Mouse (Mus musculus) lung, adult 2 months (tissue): ENCODE results near the gene Vav3. TPM values are rescaled to one million over a fixed set of nuclear protein-coding genes. Genes with fewer than 3 reads are reported as not detected.

Experiments used
- DNase-seq: peaks from one replicate; pipeline ENCODE4 v3.0.0; 2022
- H3K4me1 ChIP-seq: fragments of 200-500 bp; 2 replicates; pipeline ENCODE4 v1.6.1; 2011; ENCODE audit warnings: low read length; ENCODE audit not compliant: control insufficient read depth, insufficient read depth
- H3K4me3 ChIP-seq: fragments of 200-500 bp; replicated peaks from 2 replicates; pipeline ENCODE3; 2011; ENCODE audit warnings: low read depth, mild to moderate bottlenecking, control low read depth, low read length; ENCODE audit errors: extremely low read depth
- CTCF ChIP-seq: fragments of 200-500 bp; IDR thresholded peaks from 2 replicates; pipeline ENCODE4 v1.5.1; 2011; ENCODE audit warnings: mild to moderate bottlenecking, low read length, control low read depth; ENCODE audit not compliant: insufficient read depth
- POLR2A ChIP-seq: fragments of 200-500 bp; IDR thresholded peaks from 2 replicates; pipeline ENCODE4 v1.6.1; 2011; ENCODE audit warnings: low read depth, mild to moderate bottlenecking, control low read depth, low read length, borderline replicate concordance; ENCODE audit errors: extremely low read depth
- WGBS: fragments of 180-500 bp; shearing (Covaris S2); methylation state at CpG from one replicate; pipeline ENCODE4 v1.1.7; 2018; 5-methylcytosine and 5-hydroxymethylcytosine counted together
- polyA plus RNA-seq: library from polyadenylated mRNA; depleted of rRNA; stranded (reverse); fragments of >200 nt; gene quantifications from 2 replicates; pipeline ENCODE4 v1.2.3, GENCODE M21; 2012

Gene Vav3
- polyA plus RNA-seq, 1 experiment, result 3.9 TPM

DNA sequence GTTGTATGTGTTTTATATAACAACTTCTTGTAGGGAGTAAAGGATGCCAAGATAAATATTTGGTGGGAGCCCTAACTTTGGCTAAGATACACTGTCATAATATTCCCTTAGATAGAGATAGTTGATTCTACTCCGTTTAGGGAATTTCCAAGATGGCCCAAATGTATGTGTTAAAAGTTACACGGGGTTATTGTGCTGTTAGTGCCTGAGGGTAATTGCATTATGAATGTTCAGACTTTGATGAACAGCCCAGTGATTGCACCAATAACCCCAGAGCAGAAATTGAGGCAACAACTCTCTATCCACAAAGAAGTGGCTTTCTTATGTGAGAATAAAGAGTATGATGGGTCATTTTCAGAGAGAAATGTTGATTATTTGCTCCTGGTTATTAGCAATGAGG is 283.3 kb downstream of the Vav3 start:
- no peaks in the 10 kb centered on the region for H3K4me1 ChIP-seq
- no peak overlapping the region for H3K4me3 ChIP-seq
- TF ChIP-seq CTCF, result no peak
- no peak for DNase-seq
- 46% methylated on average over 2 of the region's 2 CpGs for WGBS

- WGBS, result 88% methylated on average over 4 of the region's 4 CpGs
Measured at GRCm38 (mm10) chr3:109636045-109636444, 295.6 kb downstream of the Vav3 start.

GRCm38 (mm10) chr3:109639386-109639785 is 298.9 kb downstream of the Vav3 start:
- H3K4me1 ChIP-seq, result no peaks in the 10 kb centered on the region; the same call in 1 of the 2 replicates
- no peak for DNase-seq
- no peak for TF ChIP-seq POLR2A
- no peak for TF ChIP-seq CTCF
- WGBS, result 33% methylated on average over 1 of the region's 1 CpGs
- no peak overlapping the region for H3K4me3 ChIP-seq

More at GRCm38 (mm10) chr3:109636045-109636444, 295.6 kb downstream of the Vav3 start:
- H3K4me3 ChIP-seq, result no peak overlapping the region
- TF ChIP-seq CTCF (no peak), POLR2A (no peak)
- no peak for DNase-seq
- H3K4me1 ChIP-seq, result no peaks in the 10 kb centered on the region; the same call in 1 of the 2 replicates

DNA sequence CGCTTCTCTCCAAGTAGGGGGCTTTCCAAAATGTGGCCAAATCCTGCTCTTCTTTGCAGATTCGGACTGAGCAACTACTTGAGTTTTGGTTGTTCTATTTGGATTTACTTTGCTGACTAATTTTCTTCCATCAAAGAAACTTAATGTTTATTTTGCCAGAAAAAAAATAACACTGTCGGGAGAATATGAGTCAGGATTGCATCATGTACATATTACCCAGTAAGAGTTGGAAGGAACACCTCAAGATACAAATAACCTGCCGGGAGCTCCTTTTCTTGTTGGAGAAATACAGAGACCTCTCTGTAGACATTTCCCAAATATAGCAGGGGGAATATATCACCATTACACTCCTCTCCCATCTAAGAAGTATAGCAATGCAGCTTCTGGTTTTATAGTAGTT is 300.3 kb downstream of the Vav3 start:
- TF ChIP-seq POLR2A (no peak), CTCF (no peak)
- no peak for DNase-seq
- 66% methylated on average over 4 of the region's 4 CpGs for WGBS
- Histone ChIP-seq H3K4me1 (no peaks in the 10 kb centered on the region; the same call in 1 of the 2 replicates), H3K4me3 (no peak overlapping the region)

GRCm38 (mm10) chr3:109648242-109648641 is 307.8 kb downstream of the Vav3 start:
- WGBS, result 82% methylated on average over 2 of the region's 2 CpGs
- no peak for DNase-seq
- no peaks in the 10 kb centered on the region for H3K4me1 ChIP-seq
- no peak overlapping the region for H3K4me3 ChIP-seq
- no peak for TF ChIP-seq POLR2A
- TF ChIP-seq CTCF, result no peak

DNA sequence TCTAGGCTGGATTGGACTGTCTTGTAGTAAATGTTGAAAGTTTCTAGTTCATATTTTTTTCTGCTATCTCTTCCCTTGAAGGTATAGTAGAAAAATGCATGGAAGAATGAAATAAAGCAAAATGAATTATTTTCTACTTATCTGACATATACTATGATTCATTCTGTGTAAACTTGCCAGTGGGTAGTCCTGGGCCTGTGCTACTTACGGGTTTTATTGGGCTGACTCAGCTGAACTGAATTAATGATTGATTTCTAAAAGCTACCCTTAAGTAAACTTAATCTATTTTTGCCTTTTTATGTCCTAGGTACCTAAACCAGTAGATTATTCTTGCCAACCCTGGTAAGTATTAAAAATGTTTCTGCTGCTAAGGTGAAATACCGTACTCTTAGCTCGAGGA is 311.0 kb downstream of the Vav3 start:
- WGBS, result 95% methylated on average over 3 of the region's 3 CpGs
- no peak for DNase-seq
- Histone ChIP-seq H3K4me1 (no peaks in the 10 kb centered on the region), H3K4me3 (no peak overlapping the region)
- no peak for TF ChIP-seq CTCF
- no peak for TF ChIP-seq POLR2A

DNA sequence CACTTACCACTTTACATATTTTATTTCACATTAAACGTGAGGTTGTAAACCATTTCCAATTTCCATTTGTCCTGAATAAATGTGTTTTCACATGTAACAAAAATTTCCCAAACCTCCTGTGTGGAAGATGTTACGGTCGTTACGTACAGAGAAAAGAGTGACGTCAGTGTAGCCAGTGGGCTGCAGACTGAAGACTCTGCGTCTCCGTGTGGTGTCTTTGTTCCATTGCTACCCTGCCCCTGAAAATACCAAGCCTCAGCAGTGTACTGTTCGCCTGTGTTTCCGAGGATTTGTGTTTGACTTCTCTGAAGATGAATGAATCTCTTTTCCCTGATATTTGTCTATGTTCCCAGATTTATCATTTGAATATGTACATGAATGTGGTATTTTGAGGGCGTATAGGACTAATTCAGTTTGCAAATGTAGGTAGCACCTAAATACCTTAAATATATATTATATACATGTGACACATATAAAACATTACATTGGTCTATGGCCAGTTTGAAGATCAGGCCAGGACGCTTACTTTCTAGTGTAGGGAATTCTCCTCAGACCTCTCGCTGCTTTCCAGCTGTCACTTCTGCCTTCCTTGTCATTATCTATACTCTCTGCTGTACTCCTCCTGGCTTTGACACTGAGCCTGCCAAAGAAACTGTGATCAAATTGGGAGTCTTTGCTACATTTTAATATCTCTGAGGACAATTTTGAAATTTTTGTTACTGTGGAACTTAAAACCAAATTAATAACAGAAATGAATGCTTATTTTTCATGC is 312.6 kb downstream of the Vav3 start:
- TF ChIP-seq CTCF (no peak), POLR2A (no peak)
- DNase-seq, result no peak
- 89% methylated on average over 12 of the region's 12 CpGs for WGBS
- Histone ChIP-seq H3K4me3 (no peak overlapping the region), H3K4me1 (no peaks in the 10 kb centered on the region)

- no peak for TF ChIP-seq POLR2A
- Histone ChIP-seq H3K4me3 (no peak overlapping the region), H3K4me1 (no peaks in the 10 kb centered on the region)
- 92% methylated on average over 4 of the region's 4 CpGs for WGBS
- no peak for DNase-seq
Measured at GRCm38 (mm10) chr3:109654386-109654785, 313.9 kb downstream of the Vav3 start.

GRCm38 (mm10) chr3:109671716-109672115 is 331.3 kb downstream of the Vav3 start:
- Histone ChIP-seq H3K4me1 (no peaks in the 10 kb centered on the region), H3K4me3 (no peak overlapping the region)
- DNase-seq, result no peak
- 94% methylated on average over 4 of the region's 4 CpGs for WGBS
- TF ChIP-seq POLR2A (no peak), CTCF (no peak)

GRCm38 (mm10) chr3:109672925-109673324 is 332.5 kb downstream of the Vav3 start:
- 73% methylated on average over 1 of the region's 1 CpGs for WGBS
- H3K4me3 ChIP-seq, result no peak overlapping the region
- no peaks in the 10 kb centered on the region for H3K4me1 ChIP-seq
- DNase-seq, result no peak
- TF ChIP-seq CTCF, result no peak
- no peak for TF ChIP-seq POLR2A
